Mouse (Mus musculus) forebrain, postnatal 0 days (tissue): Measurements from ENCODE around the gene Pstpip1. TPM values are rescaled to one million over a fixed set of nuclear protein-coding genes. Genes with fewer than 3 reads are reported as not detected.

Experiments used
- ATAC-seq: fragments of 200-750 bp; cut with Nextera tagmentation; 2 replicates; pipeline ENCODE4 v1.8.0; 2017; ENCODE audit warnings: mild to moderate bottlenecking, moderate library complexity
- DNase-seq: peaks from one replicate; pipeline ENCODE4 v3.0.0-alpha.2; 2015
- H3K27ac ChIP-seq: fragments of 300-500 bp; sonication (generic); 2 replicates; pipeline ENCODE4 v1.5.1; 2014; ENCODE audit warnings: low read depth, mild to moderate bottlenecking, antibody characterized with exemption, low read length, moderate library complexity, mixed read lengths
- H3K27me3 ChIP-seq: fragments of 300-500 bp; sonication (generic); 2 replicates; pipeline ENCODE4 v1.6.1; 2014; ENCODE audit warnings: mild to moderate bottlenecking, low read length, mixed read lengths; ENCODE audit not compliant: insufficient read depth
- H3K36me3 ChIP-seq: fragments of 300-500 bp; sonication (generic); 2 replicates; pipeline ENCODE4 v1.6.1; 2014; ENCODE audit warnings: mild to moderate bottlenecking, moderate library complexity; ENCODE audit not compliant: insufficient read depth
- H3K4me1 ChIP-seq: fragments of 300-500 bp; sonication (generic); 2 replicates; pipeline ENCODE4 v1.6.1; 2014; ENCODE audit warnings: antibody characterized with exemption; ENCODE audit not compliant: insufficient read depth
- H3K4me2 ChIP-seq: fragments of 300-500 bp; sonication (generic); 2 replicates; pipeline ENCODE4 v1.6.1; 2014; ENCODE audit warnings: low read depth, mild to moderate bottlenecking, moderate library complexity
- H3K4me3 ChIP-seq: fragments of 300-500 bp; sonication (generic); 2 replicates; pipeline ENCODE4 v1.5.1; 2014; ENCODE audit warnings: low read depth, low read length, mixed read lengths
- H3K9ac ChIP-seq: fragments of 300-500 bp; sonication (generic); 2 replicates; pipeline ENCODE4 v1.6.1; 2014; ENCODE audit warnings: mild to moderate bottlenecking
- H3K9me3 ChIP-seq: fragments of 300-500 bp; sonication (generic); 2 replicates; pipeline ENCODE4 v1.6.1; 2016; ENCODE audit warnings: low read length
- CTCF ChIP-seq: sonication (generic); IDR thresholded peaks from 2 replicates; pipeline ENCODE4 v1.5.1; 2016; ENCODE audit warnings: antibody characterized with exemption, control low read depth, low read depth
- WGBS: fragments of 180-500 bp; shearing (Covaris S2); extraction: QIAGEN DNeasy Blood & Tissue Kit; methylation state at CpG from one replicate; pipeline ENCODE4 v1.1.7; 2014; 5-methylcytosine and 5-hydroxymethylcytosine counted together
- polyA plus RNA-seq: library from polyadenylated mRNA; unstranded; fragments of >200 nt; fragmentation: Nextera tagmentation; extraction: Ambion mirVana; gene quantifications from 2 replicates; pipeline ENCODE4 v1.2.1, GENCODE M21; 2015
- total RNA-seq: library from RNA; depleted of rRNA; stranded (reverse); fragments of >200 nt; gene quantifications from 2 replicates; pipeline ENCODE4 v1.2.3, GENCODE M21; 2014

Pstpip1 gene
- total and polyA plus RNA-seq, 2 experiments from 2014 or later, result 1.0 to 3.0 TPM

GRCm38 (mm10) chr9:56079587-56079986 is 10.2 kb upstream of the Pstpip1 start:
- Histone ChIP-seq H3K27ac (no peak overlapping the region), H3K9ac (no peak overlapping the region), H3K4me3 (no peak overlapping the region), H3K27me3 (no peaks in the 10 kb centered on the region), H3K9me3 (no peaks in the 10 kb centered on the region), H3K4me2 (no peak overlapping the region), H3K4me1 (no peaks in the 10 kb centered on the region), H3K36me3 (no peaks in the 10 kb centered on the region)
- 90% methylated on average over 5 of the region's 5 CpGs for WGBS
- TF ChIP-seq CTCF, result no peak
- DNase-seq (no peak), ATAC-seq (no peak)

- no peak for ATAC-seq
- Histone ChIP-seq H3K27me3 (no peaks in the 10 kb centered on the region), H3K9ac (no peak overlapping the region), H3K27ac (no peak overlapping the region), H3K4me2 (no peak overlapping the region), H3K9me3 (no peaks in the 10 kb centered on the region), H3K36me3 (no peaks in the 10 kb centered on the region), H3K4me1 (0 out of 2 replicates have a peak, but pooled peaks cover 4% of the 10 kb centered on the region), H3K4me3 (no peak overlapping the region)
- TF ChIP-seq CTCF, result no peak
- no peak for DNase-seq
- 90% methylated on average over 5 of the region's 5 CpGs for WGBS
These were observed 3.2 kb upstream of the Pstpip1 start for GRCm38 (mm10) chr9:56086524-56086923.

GRCm38 (mm10) chr9:56090546-56091225 is 924 bp downstream of the Pstpip1 start:
- ATAC-seq (0 out of 2 replicates have a peak, but pooled peaks have one; percentile 6), DNase-seq (no peak)
- no peak for TF ChIP-seq CTCF
- no peak overlapping the region for H3K27ac ChIP-seq
- peak overlapping the region; percentile 39; the same call in 1 of the 2 replicates for H3K9ac ChIP-seq
- 0 out of 2 replicates have a peak, but pooled peaks cover 4% of the 10 kb centered on the region for H3K4me1 ChIP-seq
- H3K36me3 ChIP-seq, result no peaks in the 10 kb centered on the region
- no peak overlapping the region for H3K4me2 ChIP-seq
- no peak overlapping the region for H3K4me3 ChIP-seq
- H3K27me3 ChIP-seq, result no peaks in the 10 kb centered on the region
- WGBS, result 77% methylated on average over 5 of the region's 5 CpGs
- H3K9me3 ChIP-seq, result no peaks in the 10 kb centered on the region

GRCm38 (mm10) chr9:56092102-56092501 is 2.3 kb downstream of the Pstpip1 start:
- peak; percentile 38; the same call in 1 of the 2 replicates for TF ChIP-seq CTCF
- ATAC-seq (no peak), DNase-seq (peak; percentile 2)
- H3K4me3 ChIP-seq, result no peak overlapping the region
- no peak overlapping the region for H3K27ac ChIP-seq
- H3K36me3 ChIP-seq, result no peaks in the 10 kb centered on the region
- H3K4me1 ChIP-seq, result 0 out of 2 replicates have a peak, but pooled peaks cover 4% of the 10 kb centered on the region
- H3K9me3 ChIP-seq, result no peaks in the 10 kb centered on the region
- H3K27me3 ChIP-seq, result no peaks in the 10 kb centered on the region
- no peak overlapping the region for H3K9ac ChIP-seq
- 52% methylated on average over 2 of the region's 2 CpGs for WGBS
- H3K4me2 ChIP-seq, result no peak overlapping the region

- H3K27ac ChIP-seq, result no peak overlapping the region
- no peak for DNase-seq
- TF ChIP-seq CTCF, result no peak
- ATAC-seq, result no peak
- 89% methylated on average over 4 of the region's 4 CpGs for WGBS
- H3K9ac ChIP-seq, result no peak overlapping the region
- H3K4me1 ChIP-seq, result no peaks in the 10 kb centered on the region
- no peak overlapping the region for H3K4me3 ChIP-seq
- no peaks in the 10 kb centered on the region for H3K36me3 ChIP-seq
- no peak overlapping the region for H3K4me2 ChIP-seq
- H3K27me3 ChIP-seq, result no peaks in the 10 kb centered on the region
- H3K9me3 ChIP-seq, result no peaks in the 10 kb centered on the region
These were observed 8.0 kb downstream of the Pstpip1 start for GRCm38 (mm10) chr9:56097584-56098298.

- WGBS, result 80% methylated on average over 7 of the region's 7 CpGs
- no peak overlapping the region for H3K4me2 ChIP-seq
- ATAC-seq (no peak), DNase-seq (no peak)
- H3K4me3 ChIP-seq, result no peak overlapping the region
- H3K9ac ChIP-seq, result no peak overlapping the region
- no peaks in the 10 kb centered on the region for H3K27me3 ChIP-seq
- no peaks in the 10 kb centered on the region for H3K9me3 ChIP-seq
- TF ChIP-seq CTCF, result no peak
- no peak overlapping the region for H3K27ac ChIP-seq
- H3K4me1 ChIP-seq, result no peaks in the 10 kb centered on the region
- no peaks in the 10 kb centered on the region for H3K36me3 ChIP-seq
These were observed 10.3 kb downstream of the Pstpip1 start for GRCm38 (mm10) chr9:56100041-56100522.

GRCm38 (mm10) chr9:56101022-56101421 is 11.3 kb downstream of the Pstpip1 start:
- Histone ChIP-seq H3K4me2 (no peak overlapping the region), H3K4me1 (no peaks in the 10 kb centered on the region), H3K27me3 (no peaks in the 10 kb centered on the region), H3K36me3 (no peaks in the 10 kb centered on the region), H3K9me3 (no peaks in the 10 kb centered on the region), H3K27ac (no peak overlapping the region), H3K4me3 (no peak overlapping the region), H3K9ac (no peak overlapping the region)
- DNase-seq (no peak), ATAC-seq (no peak; the same call in 1 of the 2 replicates)
- TF ChIP-seq CTCF, result no peak
- 35% methylated on average over 4 of the region's 4 CpGs for WGBS
